Mouse (Mus musculus): ENCODE data around the gene Skap1.
A peak's percentile ranks its signal among the peaks of the same experiment; 100 is the strongest.

Skap1 gene

GRCm38 (mm10) chr11:96465426-96466056 lies 1.1 kb downstream of the Skap1 start:
- no peak for DNase-seq (ENCODE audit: low read depth)

- DNase-seq (ENCODE audit: low read depth) = no peak
Measured at GRCm38 (mm10) chr11:96466382-96466781, 2.0 kb downstream of the Skap1 start.

GRCm38 (mm10) chr11:96466987-96467386 lies 2.6 kb downstream of the Skap1 start:
- DNase-seq (ENCODE audit: low read depth) = no peak

DNA sequence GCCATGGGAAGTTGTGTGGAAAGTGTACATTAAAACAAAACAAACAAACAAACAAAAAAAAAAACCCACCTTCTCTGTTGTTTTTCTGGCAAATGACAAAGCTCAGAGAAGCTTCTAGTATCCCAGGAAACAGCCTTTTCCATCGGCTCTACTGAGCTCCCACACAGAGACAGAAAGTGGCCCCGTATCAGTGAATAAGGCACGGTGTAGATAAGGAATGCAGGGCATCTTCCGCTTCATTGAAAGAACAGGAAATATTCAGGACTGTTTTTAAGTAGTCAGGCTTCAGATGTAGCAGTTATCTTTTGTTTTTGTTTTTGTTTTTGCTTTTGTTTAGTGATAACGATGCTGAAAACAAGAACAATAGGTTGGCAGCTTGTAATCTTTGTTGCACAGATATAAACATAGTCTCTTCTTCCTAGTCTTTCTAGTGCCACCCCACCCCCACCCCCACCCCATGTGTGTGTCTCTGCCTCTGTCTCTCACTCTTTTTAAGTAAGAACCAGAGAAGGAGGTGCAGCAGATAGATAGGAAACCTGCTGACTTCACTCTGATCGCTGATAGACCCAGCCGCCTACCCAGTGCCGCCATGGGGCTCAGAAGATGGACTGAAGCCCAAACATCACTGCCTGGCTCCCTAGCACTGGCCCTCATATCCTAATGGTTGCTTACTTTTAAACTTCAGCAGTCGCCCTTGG lies 3.8 kb downstream of the Skap1 start:
- no peak for DNase-seq (ENCODE audit: low read depth)

- DNase-seq (ENCODE audit: low read depth) = no peak
Measured at GRCm38 (mm10) chr11:96482711-96483110, 18.3 kb downstream of the Skap1 start.

GRCm38 (mm10) chr11:96483179-96483578 lies 18.8 kb downstream of the Skap1 start:
- DNase-seq (ENCODE audit: low read depth) = no peak

- DNase-seq (ENCODE audit: low read depth) = no peak
Measured at GRCm38 (mm10) chr11:96498481-96498880, 34.1 kb downstream of the Skap1 start.

GRCm38 (mm10) chr11:96501042-96501441 lies 36.6 kb downstream of the Skap1 start:
- DNase-seq (ENCODE audit: low read depth) = no peak

DNA sequence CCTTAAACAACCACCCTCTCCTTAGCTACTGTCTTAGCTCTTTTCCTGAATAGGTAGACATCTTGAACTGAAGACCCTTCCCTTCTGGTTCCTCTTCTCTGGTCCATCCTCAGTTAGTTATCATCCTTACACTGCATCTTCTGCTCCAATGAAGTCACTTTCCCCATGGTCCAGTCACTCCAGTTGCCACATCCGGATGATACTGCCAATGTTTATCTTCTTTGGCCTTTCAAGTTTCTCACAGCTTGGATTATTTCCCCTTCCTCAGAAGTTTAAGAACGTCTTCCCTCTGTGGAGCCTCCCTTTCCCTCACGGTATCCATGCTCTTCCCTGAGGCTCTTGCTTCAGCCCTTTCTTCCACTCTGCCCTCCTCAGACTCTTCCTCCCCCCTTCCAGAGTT lies 38.6 kb downstream of the Skap1 start:
- no peak for DNase-seq (ENCODE audit: low read depth)

DNA sequence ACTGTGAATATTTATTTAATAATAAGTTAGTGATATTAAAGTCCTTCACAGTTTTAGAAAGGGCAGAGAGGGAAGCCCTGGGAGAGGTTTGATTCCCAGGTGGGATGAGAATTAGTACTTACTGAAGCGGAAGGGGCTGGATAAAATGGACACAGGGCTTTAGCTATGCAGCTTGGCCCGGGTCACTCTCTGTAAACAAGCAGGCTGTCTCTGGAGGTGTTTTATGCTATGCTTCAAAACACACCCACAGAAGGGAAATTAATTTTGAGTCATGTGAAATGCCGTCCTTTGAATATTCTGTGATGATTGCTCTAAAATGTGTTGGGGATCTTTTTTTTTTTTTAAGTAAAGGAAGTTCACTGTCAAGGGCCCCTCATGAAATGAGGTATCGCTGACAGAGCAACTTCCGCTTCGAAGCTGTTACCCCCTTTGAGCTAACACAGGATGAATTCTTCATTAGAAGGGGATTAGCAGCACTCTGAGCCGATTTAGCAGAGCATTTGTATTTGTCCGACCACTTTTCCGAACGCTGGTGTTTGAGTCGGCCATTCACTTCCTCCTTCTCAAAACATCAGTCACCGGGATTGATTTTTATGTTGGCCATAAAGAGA lies 40.2 kb downstream of the Skap1 start:
- no peak for DNase-seq (ENCODE audit: low read depth)

DNA sequence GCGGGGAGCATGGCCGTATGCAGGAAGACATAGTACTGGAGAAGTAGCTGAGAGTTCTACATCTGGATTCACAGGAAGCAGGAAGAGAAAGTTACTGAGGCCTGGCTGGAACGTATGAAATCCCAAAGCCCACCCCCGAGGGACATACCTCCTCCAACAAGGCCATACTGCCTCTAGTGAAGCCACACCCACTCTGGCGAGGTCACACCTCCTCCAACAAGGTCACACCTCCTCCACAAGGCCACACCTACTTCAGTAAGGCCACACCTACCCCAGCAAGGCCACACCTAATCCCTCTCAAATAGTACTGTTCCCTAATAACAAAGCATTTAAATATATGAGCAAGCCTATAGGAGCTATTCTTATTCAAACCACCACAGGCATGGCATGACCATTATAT lies 41.4 kb downstream of the Skap1 start:
- no peak for DNase-seq (ENCODE audit: low read depth)

GRCm38 (mm10) chr11:96515164-96515563 lies 50.8 kb downstream of the Skap1 start:
- no peak for DNase-seq (ENCODE audit: low read depth)

DNA sequence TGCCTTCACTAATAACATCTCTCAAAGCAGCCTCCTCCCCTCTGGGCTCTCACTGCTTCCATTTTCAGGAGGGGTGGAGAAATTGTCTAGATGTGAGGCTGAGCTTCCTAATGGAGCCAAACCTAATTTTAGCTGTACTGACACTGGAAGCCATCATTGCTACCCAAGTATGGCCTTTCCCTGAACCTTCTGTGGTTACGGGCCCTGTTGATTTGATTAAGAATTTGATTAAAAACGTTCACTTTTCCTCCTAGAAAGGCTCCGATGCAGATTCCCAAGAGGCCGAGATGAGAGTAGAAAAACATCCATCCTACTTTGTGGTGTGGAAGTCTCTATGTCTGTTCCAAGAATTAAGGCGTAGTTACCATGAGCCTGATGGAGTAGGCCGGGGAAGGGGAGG lies 60.1 kb downstream of the Skap1 start:
- DNase-seq (ENCODE audit: low read depth) = no peak

DNA sequence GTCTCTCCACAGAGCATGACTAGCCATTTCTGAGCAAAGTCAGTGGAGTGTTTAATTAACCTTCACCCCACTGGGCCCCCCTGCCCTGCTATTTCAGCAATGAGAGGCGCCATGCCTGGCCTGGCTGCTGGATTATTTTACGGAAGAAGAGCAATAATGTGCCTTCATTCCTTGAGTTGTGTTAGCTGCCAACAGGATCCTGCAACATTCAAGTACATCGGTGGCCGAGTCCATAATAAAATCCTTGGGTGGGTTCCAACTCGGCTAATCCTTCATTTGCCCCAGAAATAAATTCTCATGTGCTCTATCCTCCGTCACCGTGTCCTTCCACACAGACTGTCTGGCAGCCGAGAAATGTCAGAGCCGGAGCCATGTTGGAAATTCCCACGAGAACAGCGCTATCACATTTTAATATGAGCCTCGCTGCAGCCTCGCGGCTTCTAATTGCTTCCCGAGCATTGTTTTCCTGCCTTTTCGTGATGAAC lies 61.8 kb downstream of the Skap1 start:
- no peak for DNase-seq (ENCODE audit: low read depth)

GRCm38 (mm10) chr11:96531757-96532433 lies 67.5 kb downstream of the Skap1 start:
- DNase-seq (ENCODE audit: low read depth) = no peak

DNA sequence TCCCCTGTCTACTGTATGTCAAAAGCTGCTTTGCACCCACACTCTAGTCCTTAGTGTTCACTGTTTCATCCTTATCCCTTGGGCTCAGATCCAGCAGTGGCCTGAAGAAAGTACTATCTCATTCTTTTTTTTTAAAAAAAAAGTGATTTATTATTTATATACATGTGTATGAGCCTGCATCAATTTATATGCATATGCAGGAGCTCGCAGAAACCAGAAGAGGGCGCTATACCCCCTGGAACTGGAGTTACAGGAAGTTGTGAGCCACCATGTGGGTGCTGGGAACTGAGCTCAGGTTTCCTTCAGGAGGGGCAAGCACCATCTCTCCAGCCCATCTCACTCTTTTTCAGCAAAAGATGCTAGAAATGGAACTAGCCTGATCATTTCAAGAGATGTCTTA lies 70.1 kb downstream of the Skap1 start:
- DNase-seq (ENCODE audit: low read depth) = no peak

- peak; percentile 22 for DNase-seq (ENCODE audit: low read depth)
Measured at GRCm38 (mm10) chr11:96536146-96536545, 71.8 kb downstream of the Skap1 start.

- no peak for DNase-seq (ENCODE audit: low read depth)
Measured at GRCm38 (mm10) chr11:96542003-96542402, 77.6 kb downstream of the Skap1 start.

GRCm38 (mm10) chr11:96542561-96542960 lies 78.2 kb downstream of the Skap1 start:
- DNase-seq (ENCODE audit: low read depth) = no peak

DNA sequence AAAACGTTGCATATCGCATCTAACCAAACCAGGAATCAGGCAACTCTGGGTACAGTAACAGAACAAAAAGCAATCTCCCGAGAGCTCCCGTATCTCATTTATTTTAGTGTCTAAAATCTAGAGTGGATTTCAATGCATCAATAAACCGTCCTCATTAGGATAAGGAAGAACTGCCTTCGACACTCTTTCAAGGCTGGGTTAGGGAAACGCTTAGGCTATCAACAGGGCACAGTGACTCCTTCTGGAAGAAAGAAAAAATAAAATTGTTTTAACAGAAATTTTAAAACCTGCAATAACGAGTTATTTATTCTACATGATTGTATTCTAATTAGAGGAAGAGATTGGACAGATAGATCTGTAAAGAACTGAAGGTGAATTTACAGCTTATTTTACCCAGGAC lies 82.0 kb downstream of the Skap1 start:
- no peak for DNase-seq (ENCODE audit: low read depth)

GRCm38 (mm10) chr11:96550960-96551703 lies 86.7 kb downstream of the Skap1 start:
- DNase-seq (ENCODE audit: low read depth) = no peak

DNA sequence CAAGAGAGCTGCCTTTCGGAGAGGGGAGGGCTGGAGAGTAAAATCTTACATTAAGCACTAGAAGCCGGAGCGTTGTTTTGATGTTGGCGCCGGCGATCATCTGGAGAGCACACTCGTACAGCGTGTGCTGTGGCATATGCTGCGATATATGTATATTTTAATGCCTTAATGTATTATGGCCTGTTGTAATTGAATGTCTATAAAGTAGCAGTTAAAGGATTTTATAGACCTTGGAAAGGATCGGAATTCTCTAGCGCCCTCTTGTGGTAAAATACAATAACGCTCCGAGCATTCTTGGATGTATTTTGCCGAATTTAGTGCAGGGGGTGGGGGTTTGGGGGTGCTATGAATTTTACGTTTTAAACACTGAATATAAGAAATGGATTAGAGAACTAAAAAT lies 88.7 kb downstream of the Skap1 start:
- peak; percentile 25 for DNase-seq (ENCODE audit: low read depth)
